Mouse (Mus musculus): ENCODE results near the gene Kdm5b.

The Kdm5b gene

DNA sequence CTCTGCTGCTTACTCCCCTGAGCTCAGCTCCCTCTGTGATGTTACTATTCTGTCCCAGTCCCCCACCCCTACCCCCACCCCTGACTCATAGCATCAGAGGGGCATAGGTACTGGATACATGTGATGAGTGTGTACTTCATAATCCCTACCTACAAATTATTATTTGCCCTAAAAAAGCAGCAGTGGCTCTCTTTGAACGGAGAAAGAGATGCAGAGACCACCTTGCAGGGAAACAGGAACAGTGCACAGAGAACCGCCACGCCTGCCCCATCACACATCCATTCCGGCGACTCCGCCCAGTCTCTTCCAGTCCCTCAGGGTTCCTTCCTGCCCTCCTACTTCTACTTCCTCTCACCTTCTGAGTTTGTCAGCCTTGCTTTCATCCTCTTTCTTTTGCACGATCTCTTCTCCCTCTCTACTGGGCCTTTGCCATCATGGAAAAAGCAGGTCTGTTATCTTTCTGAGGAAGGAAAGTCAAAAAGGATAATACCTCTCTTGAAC, 10.3 kb upstream of the Kdm5b start, which contains the start of gene Mgat4e:
Gene Mgat4e (minus strand): TSS at position 51 of the 501 bp plus-strand sequence.
- no peak for DNase-seq (ENCODE audit: extremely low read depth, low read depth)

DNA sequence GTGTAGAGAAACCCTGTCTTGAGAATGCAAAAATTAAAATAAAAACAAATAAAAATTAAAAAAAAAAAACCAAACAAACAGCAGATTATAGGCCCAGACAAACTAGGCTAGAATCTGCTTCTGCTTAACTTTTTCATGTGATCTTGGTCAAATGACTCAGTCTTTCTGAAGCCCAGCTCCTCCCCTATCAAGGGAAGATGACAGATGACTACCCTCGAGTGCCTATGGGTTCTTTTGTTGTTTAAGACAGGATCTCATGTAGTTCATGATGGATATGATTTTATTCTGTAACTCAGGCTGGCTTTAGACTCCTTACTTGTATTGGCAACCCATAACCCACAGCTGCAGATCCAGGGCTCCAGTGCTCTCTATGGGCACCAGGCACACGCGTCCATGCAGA, 8.1 kb upstream of the Kdm5b start:
- no peak for DNase-seq (ENCODE audit: extremely low read depth, low read depth)

DNA sequence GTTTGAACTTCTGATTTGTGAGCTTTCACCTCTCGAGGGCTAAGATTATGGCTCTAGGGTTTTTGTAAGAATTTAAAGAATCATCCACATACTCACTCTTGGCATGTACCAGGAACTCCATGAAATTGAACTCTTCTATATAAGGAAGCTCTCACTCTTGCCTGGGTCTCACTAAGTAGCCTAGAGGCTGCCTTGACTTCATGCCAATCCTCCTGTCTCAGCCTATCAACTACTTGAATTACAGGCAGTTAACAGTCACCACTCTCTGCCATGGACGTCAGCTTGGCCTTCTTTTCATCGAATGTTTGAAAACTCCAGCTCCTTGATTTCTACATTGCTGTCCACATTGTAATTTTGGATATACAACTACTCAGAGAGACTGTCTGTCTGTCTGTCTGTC, 7.6 kb upstream of the Kdm5b start:
- DNase-seq (ENCODE audit: extremely low read depth, low read depth): no peak

DNA sequence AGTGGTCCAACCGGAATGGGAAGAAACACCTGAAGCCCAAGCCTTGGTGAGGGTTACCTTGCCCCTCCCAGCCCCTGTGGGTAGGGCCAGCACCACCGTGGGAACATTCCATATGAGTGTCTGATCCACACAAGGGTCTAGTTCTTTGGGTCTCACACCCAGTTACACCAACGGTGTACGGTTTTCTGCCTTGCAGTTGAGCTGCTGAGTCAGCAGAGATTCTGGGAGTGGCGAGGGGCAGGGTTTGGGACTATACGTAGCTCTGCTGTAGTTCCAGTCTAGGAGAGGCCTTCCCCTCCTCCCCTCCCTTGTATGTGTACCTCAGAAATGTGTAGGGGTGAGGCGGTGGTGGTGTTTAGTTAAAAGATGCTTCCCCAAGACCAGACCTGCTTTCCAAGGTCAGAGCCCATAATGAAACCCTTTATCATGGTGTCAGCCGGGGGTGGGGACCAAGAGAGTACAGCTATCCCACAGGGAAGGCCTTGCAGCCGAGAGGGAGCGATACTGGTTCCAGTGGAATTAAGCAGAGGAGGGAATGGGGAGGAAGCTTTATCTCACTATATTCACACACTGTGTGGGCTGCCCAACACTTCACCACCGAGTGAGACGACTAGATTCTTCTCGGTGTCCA, 4.6 kb upstream of the Kdm5b start:
- no peak for DNase-seq (ENCODE audit: extremely low read depth, low read depth)

DNA sequence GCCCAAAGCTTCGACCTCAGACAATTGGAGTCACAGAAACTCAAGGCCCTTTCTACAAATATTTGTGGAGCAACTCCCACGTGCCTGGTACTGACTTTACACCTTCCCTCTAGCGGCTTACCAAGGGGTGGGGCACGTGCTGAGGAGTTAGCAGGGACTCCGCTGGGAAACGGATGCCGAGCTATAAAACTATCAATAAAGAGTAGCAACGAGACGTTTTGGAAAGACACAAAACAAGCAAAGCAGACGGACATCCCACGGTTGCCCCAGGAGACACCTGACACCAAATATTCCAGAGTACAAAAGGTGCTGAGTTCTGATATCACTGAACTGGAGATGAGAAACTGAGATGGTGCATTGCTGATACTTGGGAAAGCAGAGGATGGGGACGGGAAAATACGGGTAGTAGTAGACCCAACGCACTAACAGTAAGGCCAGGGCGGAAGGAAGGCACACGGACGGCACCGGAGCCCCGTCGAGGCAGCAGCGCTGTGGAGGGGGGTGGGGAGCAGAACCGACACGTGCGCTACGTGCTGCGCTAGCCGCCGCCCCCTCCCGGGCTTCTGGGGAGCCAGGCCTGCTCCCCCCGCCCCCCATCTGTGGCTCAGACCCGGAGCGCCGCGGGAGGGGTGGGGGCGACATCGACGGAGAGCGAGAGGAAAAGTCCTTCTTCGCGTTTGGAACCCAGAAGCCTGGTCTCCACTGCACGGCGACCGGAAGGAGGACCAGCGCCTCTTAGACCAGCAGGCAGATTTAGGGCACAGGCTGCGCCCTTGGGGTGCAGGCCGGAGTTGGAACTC, 3.9 kb upstream of the Kdm5b start:
- DNase-seq (ENCODE audit: extremely low read depth, low read depth): no peak

DNA sequence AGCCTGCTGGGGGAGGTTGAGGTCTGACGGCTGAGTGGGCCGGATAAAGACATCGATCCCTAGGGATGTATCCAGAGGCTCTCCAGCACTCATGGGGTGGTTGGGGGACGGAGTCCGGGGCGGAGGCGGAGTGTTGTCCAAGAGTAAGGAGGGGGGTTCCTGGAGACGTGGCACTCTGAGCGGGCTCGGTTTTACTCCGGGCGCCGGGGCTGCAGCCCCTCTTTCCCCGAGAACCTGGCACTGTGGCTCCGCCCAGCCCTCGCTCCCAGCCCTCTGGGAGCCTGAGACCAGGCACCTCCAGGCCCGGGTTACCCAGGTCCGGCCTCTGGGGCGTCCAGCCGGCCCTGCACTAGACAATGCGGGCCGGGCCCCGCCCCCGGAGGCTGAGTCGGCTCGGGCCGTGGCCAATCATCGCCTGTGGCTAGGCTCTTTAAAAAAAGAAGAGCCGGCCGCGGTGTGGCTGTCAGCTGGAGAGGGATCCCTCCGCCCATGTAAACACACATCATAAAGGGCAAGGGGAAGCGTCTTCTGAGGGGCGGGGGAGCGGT, 3.2 kb upstream of the Kdm5b start:
- peak; percentile 90 for DNase-seq (ENCODE audit: extremely low read depth, low read depth)

DNA sequence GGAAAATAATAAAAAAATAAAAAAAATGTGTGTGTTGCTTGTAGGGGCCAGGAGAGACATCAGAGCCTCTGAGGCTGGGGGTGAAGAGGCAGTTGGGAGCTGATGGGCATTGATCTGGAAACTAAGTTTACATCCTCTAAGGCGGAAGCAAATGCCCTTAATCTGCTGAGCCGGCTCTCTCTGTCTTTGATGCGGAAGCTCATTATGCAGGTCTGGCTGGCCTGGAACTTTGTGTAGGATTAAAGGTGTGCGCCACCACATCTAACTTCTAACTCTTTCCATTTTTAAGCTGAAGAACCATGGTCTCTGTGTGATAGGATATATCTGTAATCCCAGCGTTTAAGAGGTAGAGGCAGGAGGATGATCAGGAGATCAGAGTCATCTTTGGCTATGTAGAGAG, 1.5 kb upstream of the Kdm5b start:
- DNase-seq (ENCODE audit: extremely low read depth, low read depth): no peak

DNA sequence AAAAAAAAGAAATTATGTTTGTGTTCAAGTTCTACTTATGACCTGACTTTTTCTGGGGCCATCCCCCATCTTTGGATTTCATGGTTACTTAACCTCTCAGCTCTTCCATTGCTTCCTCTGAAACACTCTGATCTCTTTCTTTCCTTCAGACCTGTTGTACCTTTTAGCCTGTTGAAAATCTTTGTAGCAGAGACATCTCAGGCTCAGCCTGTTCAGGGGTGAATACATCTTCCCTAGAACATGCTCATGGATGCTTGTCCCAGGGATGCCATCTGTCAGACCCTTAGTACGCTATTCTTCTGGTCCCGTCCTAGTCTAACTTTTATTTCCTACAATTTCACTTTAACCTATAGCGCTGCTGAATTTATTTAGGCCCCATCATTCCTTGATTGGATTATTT, 745 bp upstream of the Kdm5b start:
- DNase-seq (ENCODE audit: extremely low read depth, low read depth): no peak

DNA sequence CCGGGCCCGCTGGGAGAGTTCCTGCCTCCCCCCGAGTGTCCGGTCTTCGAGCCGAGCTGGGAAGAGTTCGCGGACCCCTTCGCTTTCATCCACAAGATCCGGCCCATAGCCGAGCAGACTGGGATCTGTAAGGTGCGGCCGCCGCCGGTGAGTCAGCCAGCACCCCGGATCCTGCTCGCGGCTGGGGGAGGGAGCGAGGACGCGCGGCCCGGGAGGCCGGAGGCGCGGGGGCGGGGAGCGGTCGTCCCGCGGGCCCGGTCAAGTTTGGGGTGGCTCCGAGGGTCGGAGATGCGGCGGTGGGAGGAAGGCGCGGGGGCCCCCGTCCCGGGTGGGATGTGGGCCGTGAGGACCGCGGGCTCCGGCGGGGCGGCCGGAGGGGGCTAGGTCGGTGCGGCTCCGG, 425 bp downstream of the Kdm5b start:
- DNase-seq (ENCODE audit: extremely low read depth, low read depth): no peak

DNA sequence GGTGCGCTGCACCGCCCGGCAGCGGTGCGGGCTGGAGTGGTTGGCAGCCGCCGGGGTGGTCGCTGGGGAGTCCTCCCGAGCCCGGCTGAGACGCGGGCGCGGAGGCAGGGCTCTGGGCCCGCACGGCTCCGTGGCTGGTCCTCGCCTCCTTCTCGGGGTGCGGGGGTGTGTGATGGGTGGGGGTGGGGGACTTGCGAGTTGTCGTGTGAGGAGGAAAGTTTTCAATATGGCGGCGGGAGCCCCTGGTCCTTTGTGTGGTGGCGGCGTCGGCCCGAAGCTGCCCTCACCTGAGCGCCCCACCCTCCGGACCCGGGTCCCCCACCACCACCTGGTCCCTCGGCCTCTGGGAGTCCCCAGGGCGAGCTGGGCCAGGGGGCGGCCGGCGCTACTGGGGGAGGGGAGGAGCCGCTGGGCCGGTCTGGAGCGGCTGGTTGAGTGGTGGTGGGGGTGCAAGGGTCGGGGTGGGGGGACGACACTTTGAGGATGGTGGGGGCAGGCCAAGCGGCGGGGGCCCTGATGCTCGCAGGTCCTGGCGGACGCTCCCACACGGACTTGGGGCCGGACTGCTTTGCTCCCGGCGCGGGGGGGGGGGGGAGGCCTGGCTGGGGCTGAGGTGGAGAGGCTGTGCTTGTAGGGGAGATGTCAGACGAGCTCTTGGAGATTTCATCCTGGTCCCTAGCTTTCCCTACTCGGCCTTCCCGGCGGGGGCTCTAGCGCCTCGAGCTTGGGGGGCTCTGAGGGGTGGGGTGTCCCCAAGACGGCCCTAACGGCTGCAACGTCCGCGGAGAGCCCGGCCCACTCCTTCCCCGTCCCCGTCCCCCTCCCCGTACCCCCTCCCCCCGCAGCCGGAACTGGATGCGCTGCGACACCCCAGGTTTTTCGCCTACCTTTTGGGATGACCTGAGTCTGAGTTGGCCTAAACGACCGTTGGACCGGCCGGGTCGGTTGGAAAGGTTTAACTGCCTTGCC, 1.1 kb downstream of the Kdm5b start:
- no peak for DNase-seq (ENCODE audit: extremely low read depth, low read depth)

DNA sequence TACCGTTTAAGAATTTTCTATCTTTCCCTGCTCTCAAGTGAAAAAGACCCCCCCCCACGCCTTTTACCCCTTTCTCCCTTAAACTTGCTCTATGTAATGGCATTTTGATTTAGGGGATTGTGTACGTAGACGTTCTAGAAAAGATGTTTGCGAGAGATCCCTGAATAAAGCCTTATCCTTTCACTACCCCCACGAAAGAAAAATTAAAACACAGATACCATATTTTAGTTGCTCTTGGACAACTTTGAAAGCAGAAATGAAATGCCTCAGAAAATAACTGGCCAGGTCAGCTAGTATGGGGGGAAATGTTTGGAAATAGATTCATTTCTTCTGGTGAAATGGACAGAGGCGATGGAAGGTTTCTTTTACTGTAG, 1.8 kb downstream of the Kdm5b start:
- no peak for DNase-seq (ENCODE audit: extremely low read depth, low read depth)

DNA sequence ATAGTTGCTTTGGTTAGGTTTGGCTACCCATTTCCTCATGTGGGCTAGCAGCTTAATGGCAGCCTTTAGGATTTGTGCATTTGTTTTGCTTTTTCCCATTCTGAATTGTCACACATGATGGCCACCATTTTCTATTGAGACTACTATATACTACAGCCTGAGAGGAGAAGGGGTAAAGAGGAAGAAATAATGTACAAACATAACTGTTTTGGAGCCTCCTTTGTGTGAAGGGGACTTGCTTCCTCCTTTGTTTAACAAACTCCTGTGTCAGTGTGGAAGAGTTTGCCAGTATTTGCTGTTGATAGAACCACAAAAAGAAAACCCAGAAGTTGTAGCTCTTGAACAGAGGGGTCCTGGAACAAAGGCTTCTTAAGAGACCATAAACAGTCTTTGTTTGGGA, 2.5 kb downstream of the Kdm5b start:
- DNase-seq (ENCODE audit: extremely low read depth, low read depth): peak; percentile 68

DNA sequence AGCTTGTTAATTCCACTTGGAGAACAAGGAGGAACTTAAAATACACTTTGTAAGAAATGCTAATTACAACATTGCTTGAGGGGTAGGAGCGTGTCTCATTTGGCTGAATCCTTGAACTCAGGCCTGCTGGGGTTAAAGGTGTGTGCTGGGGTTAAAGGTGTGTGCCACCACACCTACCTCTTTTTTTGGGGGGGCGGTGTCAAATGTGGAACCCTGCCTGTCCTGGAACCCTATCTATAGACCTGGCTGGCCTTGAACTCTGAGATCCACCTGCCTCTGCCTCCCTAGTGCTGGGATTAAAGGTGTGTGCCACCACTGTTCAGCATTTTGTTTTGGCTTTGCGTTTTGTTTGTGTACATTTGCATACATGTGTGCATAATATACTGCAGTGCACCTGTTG, 3.8 kb downstream of the Kdm5b start:
- DNase-seq (ENCODE audit: extremely low read depth, low read depth): no peak

DNA sequence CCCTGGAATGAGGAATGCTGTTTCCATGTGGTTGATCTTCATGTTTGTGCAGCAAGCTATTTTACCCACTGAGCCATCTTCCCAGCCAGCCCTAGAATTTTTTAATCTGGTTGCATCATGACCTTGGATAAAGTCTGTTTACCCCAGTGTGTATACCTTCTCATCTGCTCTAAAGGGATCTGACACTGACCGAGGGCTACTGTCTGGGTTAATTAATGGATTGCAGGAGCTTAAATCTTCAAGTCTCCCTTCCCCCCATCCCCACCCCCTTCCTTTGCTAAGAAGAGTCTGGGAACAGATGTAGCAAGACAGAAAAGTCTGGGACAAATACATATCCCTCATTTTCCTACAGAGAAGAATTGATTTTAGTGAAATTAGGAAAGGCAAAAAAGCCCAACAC, 7.5 kb downstream of the Kdm5b start:
- no peak for DNase-seq (ENCODE audit: extremely low read depth, low read depth)

DNA sequence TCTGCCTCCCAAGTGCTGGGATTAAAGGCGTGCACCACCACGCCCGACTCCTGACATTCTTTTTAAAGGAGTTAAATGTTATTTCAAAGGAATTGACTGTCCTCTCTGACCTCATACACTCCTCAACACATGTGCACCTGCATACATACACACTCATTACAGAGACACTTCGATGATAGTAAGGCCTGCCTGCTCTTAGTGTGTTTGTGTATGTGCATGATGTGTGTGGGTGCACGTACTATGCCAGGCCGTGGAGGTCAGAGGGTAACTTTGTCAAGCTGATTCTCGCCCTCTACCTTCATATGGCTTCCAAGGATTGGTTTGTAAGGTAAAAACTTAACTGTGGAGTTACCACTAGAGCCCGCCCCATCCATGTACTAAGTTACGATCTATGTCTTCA, 10.2 kb downstream of the Kdm5b start:
- DNase-seq (ENCODE audit: extremely low read depth, low read depth): no peak

DNA sequence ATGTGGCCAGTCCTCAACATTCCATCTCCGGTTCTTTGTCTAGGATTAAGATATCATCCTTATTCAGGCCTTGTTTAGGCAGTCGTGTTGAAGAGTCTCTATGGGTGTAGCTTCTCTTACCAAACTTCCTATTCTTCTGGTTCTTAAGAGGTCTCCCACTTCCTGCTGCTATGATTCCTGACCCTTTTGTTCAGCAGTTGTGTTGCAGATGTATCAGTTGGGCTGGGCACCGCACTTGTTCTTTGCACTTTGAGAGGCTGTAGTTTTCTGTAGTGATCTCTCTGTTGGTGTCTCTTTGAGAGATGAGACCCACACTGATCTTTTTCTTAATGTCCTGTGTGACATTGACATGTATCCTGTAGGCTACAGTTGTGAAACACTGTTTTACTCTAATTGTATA, 10.7 kb downstream of the Kdm5b start:
- DNase-seq (ENCODE audit: extremely low read depth, low read depth): no peak

DNA sequence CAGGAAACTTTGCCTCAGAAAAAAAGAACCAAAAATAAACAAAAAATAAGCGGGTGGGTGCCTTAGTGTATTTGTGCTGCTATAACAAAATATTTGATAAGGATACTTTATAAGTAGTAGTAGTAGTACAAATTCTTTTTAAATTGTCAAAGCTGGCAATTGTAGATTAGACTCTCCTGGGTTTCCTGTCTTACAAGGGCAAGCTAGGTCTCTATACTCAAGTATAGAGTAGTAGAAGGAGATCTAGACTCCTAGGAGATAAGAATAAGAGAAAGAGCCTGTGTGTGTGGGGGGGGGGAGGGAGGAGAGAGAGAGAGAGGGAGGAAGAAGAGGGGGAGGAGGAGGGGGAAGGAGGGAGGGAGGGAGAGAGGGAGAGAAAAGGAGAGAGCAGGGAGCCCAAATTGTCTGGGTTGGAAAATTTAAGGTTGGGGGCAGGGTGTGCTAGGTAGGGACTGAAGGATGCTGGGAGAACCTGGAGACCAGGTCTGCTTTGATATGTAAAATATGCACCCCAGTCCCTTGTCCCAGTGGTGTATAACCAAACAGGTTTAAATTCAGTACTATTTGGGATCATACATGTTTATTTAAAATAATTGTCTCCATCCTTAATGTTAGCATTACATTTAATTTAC, 13.4 kb downstream of the Kdm5b start:
- DNase-seq (ENCODE audit: extremely low read depth, low read depth): no peak

DNA sequence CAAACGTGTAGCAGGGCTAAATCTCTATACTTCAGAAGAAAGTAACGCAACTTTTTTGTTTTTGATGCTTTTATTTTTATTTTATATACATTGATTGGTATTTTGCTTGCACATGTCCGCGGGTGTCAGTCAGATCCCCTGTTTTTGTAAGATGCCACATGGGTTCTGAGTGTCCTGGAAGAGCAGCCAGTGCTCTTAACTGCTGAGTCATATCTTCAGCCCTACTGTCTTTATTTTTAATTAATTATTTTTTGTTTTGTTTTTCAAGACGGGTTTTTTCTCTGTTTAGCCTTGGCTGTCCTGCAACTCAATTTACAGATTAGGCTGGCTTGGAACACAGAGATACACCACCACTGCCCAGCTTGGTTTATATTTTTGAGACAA, 14.0 kb downstream of the Kdm5b start:
- DNase-seq (ENCODE audit: extremely low read depth, low read depth): no peak

DNA sequence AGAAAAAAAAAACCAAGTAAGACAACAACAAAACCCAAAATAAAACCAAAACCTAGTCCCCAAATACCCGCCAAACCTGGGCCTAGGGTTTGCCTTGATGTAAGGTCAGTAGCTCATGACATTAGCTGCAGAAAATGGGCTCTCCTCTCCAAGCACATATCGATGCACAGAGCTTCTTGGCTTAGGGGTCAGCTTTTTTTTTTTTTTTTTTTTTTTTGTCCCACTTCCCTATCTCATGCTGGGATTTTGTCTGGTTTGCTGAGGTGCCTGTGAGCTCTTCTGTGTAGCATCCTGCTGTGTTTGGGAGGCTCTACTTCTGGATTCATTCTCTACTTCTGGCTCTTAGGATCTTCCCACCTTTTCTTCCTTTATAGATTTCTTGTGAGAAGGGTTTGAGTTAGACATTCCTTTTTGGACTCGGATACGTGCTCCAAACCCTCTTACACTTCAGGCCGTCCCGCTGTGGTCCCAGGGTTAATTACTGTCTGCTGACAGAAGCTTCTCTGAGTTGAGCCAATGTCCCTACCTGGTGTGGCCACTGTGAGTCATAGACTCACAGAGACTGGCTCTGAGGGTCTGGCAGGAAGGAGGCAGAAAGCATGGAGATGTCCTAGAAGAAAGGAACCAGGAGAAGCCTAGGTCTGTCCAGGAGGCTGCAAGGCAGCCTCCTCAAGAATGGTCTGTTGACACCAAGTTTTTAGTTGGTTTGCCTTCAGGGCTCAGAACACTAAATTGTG, 17.6 kb downstream of the Kdm5b start:
- DNase-seq (ENCODE audit: extremely low read depth, low read depth): no peak

DNA sequence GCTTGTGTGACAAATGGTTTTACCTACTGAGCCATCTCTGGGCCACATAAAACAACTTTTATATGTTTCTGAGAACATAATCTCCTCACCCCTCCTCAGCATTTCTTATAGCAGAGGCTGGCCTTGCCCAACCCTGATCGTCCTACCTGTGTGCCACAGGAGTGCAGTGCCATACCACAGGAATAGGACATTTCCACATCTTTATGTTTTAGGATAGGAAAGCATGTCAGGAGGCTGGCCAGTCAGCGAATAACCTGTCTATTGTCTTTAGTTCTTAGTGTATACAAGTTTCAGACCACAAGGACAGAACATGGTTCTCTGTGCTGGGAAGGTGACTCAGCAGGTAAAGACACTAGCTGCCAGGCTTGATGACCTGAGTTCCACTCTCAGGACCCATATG, 20.8 kb downstream of the Kdm5b start:
- no peak for DNase-seq (ENCODE audit: extremely low read depth, low read depth)
